Mouse (Mus musculus) thymus, adult 2 months (tissue): ENCODE measurements around the gene Rasgrp2.

ENCODE experiments used
- CTCF ChIP-seq: fragments of 200-500 bp; IDR thresholded peaks from 2 replicates; pipeline ENCODE4 v1.5.1; 2012; ENCODE audit warnings: mild to moderate bottlenecking, control low read depth, low read length, moderate library complexity, borderline replicate concordance; ENCODE audit not compliant: control insufficient read depth, poor library complexity, insufficient read depth; ENCODE audit errors: extremely low read depth
- POLR2A ChIP-seq: fragments of 200-500 bp; IDR thresholded peaks from 2 replicates; pipeline ENCODE4 v1.6.1; 2012; ENCODE audit warnings: mild to moderate bottlenecking, low read length, control low read depth, moderate library complexity; ENCODE audit not compliant: control insufficient read depth, poor library complexity, insufficient read depth; ENCODE audit errors: extremely low read depth

DNA sequence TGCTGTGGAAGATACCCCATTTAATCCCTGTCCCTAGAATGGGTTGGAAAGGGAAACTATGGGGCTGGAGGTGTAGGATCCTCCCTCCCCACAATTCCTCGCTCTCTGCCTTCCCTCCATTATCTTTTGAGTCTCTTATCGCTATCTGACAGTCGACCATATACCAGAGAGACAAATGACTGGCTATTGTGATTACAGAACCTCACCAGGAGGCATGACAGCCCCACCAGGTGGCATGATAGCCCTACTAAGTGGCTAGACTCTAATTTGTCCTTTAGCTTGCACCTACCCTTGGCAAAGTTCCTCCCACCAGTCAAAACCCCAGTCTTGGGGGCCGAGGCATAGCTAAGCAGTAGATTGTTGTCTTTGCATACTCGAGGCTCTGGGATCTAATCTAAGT, 49.6 kb downstream of the Rasgrp2 start:
- TF ChIP-seq POLR2A (no peak), CTCF (no peak)
